23 mouse cellular contexts compared by ENCODE assay signal in genomic region chr2:126623138-126623537, GRCm38 (mm10). TPM values are rescaled to one million over a fixed set of nuclear protein-coding genes. Genes with fewer than 3 reads are reported as not detected.
DNase-seq lines count a peak whose midpoint lies in the region; ATAC-seq lines count a peak whose summit lies in the region.
"Had no signal": no experiment of that assay in that cellular context is flagged by ENCODE, and none has a peak within 500 bp of the region (broad histone marks: within the 10 kb centered on the region; RNA-seq: fewer than 3 reads in every experiment).

No protein-coding gene starts in this region.

- no peak overlapping the region for H3K27ac ChIP-seq in heart, embryonic 10.5 days
- no peak overlapping the region for H3K27ac ChIP-seq in liver, embryonic 11.5 days (ENCODE audit: low read depth, low read length)
- H3K27ac ChIP-seq: embryonic facial prominence, embryonic 12.5 days; heart, embryonic 15.5 days; hindbrain, embryonic 12.5 days; kidney, embryonic 15.5 days; limb, embryonic 13.5 days; liver, embryonic 12.5 days; neural tube, embryonic 13.5 days had no signal

- H3K4me1 ChIP-seq in heart, embryonic 10.5 days, result peaks cover 17% of the 10 kb centered on the region
- H3K4me1 ChIP-seq in liver, embryonic 11.5 days (replicated peaks; ENCODE audit: control insufficient read depth, insufficient read depth, low read length), result 0 out of 2 replicates have a peak, but pooled peaks cover 5% of the 10 kb centered on the region
- H3K4me1 ChIP-seq: embryonic facial prominence, embryonic 12.5 days; hindbrain, embryonic 12.5 days; kidney, embryonic 15.5 days; neural tube, embryonic 13.5 days had no signal

- peaks cover 12% of the 10 kb centered on the region; the same call in 1 of the 2 replicates for H3K36me3 ChIP-seq in heart, embryonic 10.5 days
- H3K36me3 ChIP-seq in liver, embryonic 11.5 days (ENCODE audit: control insufficient read depth, insufficient read depth, low read length), result no peaks in the 10 kb centered on the region; the same call in 1 of the 2 replicates
- H3K36me3 ChIP-seq: heart, embryonic 15.5 days; hindbrain, embryonic 12.5 days had no signal

- ATAC-seq in frontal cortex, adult (ENCODE audit: low TSS enrichment), result no peak
- ATAC-seq in liver, embryonic 11.5 days (replicated peaks; ENCODE audit: low FRiP score), result no peak
- ATAC-seq: forebrain, embryonic 14.5 days; liver, embryonic 12.5 days; liver, postnatal 0 days had no signal

- H3K9ac ChIP-seq in liver, embryonic 11.5 days (ENCODE audit: low read depth, low read length), result no peak overlapping the region
- H3K9ac ChIP-seq: embryonic facial prominence, embryonic 12.5 days; heart, embryonic 15.5 days; hindbrain, embryonic 12.5 days; kidney, embryonic 15.5 days; limb, embryonic 13.5 days; liver, embryonic 12.5 days; liver, postnatal 0 days; neural tube, embryonic 13.5 days had no signal

- peak; percentile 63 for DNase-seq in heart, embryonic 10.5 days (ENCODE audit: low spot score)
- DNase-seq in heart, postnatal 36 days, result no peak
- DNase-seq in brain, adult 2 months (ENCODE audit: low read depth, low spot score), result peak; percentile 95
- DNase-seq in cerebellum, adult 18-20 months, result peak; percentile 82 to 86
- DNase-seq in cerebellum, postnatal 10 days, result peak; percentile 77 to 79
- no peak for DNase-seq in gastrocnemius, postnatal 10 days
- DNase-seq in liver, embryonic 11.5 days (ENCODE audit: low spot score), result no peak
- DNase-seq: adrenal gland, postnatal 25 days; embryo, embryonic 11 days; liver, postnatal 0 days; lung, postnatal 36 days; right cerebral cortex, postnatal 14 days; thymus, postnatal 14 days had no signal

- no peaks in the 10 kb centered on the region for H3K9me3 ChIP-seq in heart, embryonic 10.5 days
- no peaks in the 10 kb centered on the region for H3K9me3 ChIP-seq in liver, embryonic 11.5 days (ENCODE audit: control insufficient read depth, low read length)
- H3K9me3 ChIP-seq: embryonic facial prominence, embryonic 12.5 days; heart, embryonic 15.5 days; hindbrain, embryonic 12.5 days; kidney, embryonic 15.5 days; limb, embryonic 13.5 days; liver, embryonic 12.5 days; neural tube, embryonic 13.5 days had no signal

- H3K27me3 ChIP-seq in heart, embryonic 10.5 days (ENCODE audit: insufficient read depth, poor library complexity, severe bottlenecking), result no peaks in the 10 kb centered on the region
- H3K27me3 ChIP-seq in liver, embryonic 11.5 days (replicated peaks; ENCODE audit: control insufficient read depth, insufficient read depth, low read length), result no peaks in the 10 kb centered on the region
- H3K27me3 ChIP-seq: embryonic facial prominence, embryonic 12.5 days; heart, embryonic 15.5 days; hindbrain, embryonic 12.5 days; kidney, embryonic 15.5 days; limb, embryonic 13.5 days; liver, embryonic 12.5 days; neural tube, embryonic 13.5 days had no signal

- no peak overlapping the region for H3K4me3 ChIP-seq in heart, embryonic 10.5 days
- no peak overlapping the region for H3K4me3 ChIP-seq in liver, embryonic 11.5 days (ENCODE audit: low read depth, low read length)
- H3K4me3 ChIP-seq: embryonic facial prominence, embryonic 12.5 days; heart, embryonic 15.5 days; hindbrain, embryonic 12.5 days; kidney, embryonic 15.5 days; limb, embryonic 13.5 days; liver, embryonic 12.5 days; neural tube, embryonic 13.5 days had no signal

- no peak overlapping the region for H3K4me2 ChIP-seq in liver, embryonic 11.5 days
- H3K4me2 ChIP-seq: embryonic facial prominence, embryonic 12.5 days; heart, embryonic 15.5 days; hindbrain, embryonic 12.5 days; kidney, embryonic 15.5 days; limb, embryonic 13.5 days; liver, embryonic 12.5 days; midbrain, embryonic 11.5 days; neural tube, embryonic 13.5 days had no signal

- intact Hi-C loops in heart, postnatal 36 days (cut with DNase I), result no loop called here

RNA-seq across cellular contexts. Expression of gene Hdc, which starts 4.0 kb away (rescaled TPM):
- polyA plus RNA-seq in heart, embryonic 10.5 days (2016; fragmentation: Nextera tagmentation; extraction: Ambion mirVana), result 3.5 and 4.1 TPM in 2 replicates
- total RNA-seq in heart, postnatal 36 days (2021), result 1 to 10 TPM in 1 of 2 experiments, under 1 TPM in 1; 0.95 to 1.2 TPM
- total RNA-seq in gastrocnemius, postnatal 10 days (2021), result 1 to 10 TPM in 1 of 2 experiments, under 1 TPM in 1; 0.85 to 1.5 TPM
- polyA plus RNA-seq in liver, embryonic 11.5 days (2014; fragmentation: Nextera tagmentation; extraction: Ambion mirVana), result 7.4 and 9.4 TPM in 2 replicates

RNA-seq across cellular contexts. Expression of gene Gabpb1, which starts 53.0 kb away (rescaled TPM):
- 42.3 and 48.6 TPM in 2 replicates for polyA plus RNA-seq in heart, embryonic 10.5 days (2016; fragmentation: Nextera tagmentation; extraction: Ambion mirVana)
- 10 to 100 TPM; 12.1 to 13.6 TPM for total RNA-seq in heart, postnatal 36 days (2021)
- 10 to 100 TPM; 12.7 to 16.6 TPM for total RNA-seq in gastrocnemius, postnatal 10 days (2021)
- polyA plus RNA-seq in liver, embryonic 11.5 days (2014; fragmentation: Nextera tagmentation; extraction: Ambion mirVana), result 41.0 and 46.4 TPM in 2 replicates

Comparison
In these comparisons a context has a peak if more than half of its experiments do, and no peak if none do; other contexts are left out.
1. DNase-seq: peak in heart, embryonic 10.5 days (single experiment), brain, adult 2 months (single experiment), cerebellum, adult 18-20 months (2 of 2) and cerebellum, postnatal 10 days (2 of 2); none in heart, postnatal 36 days (0 of 2), gastrocnemius, postnatal 10 days (single experiment) and liver, embryonic 11.5 days (single experiment).